Mouse (Mus musculus) embryo, embryonic 11.5 days (tissue): ENCODE measurements around the gene Nceh1.
"Not testable (repeated sequence)": the region's sequence is repeated elsewhere in the genome, so short reads cannot be mapped to it uniquely, and the experiment has no call there.

Source experiments
- DNase-seq: peaks from one replicate; pipeline ENCODE4 v3.0.0-alpha.2; 2012; ENCODE audit warnings: low read depth, low spot score

Nceh1 gene

GRCm38 (mm10) chr3:27283071-27283713, 100.4 kb downstream of the Nceh1 start:
- no peak for DNase-seq

- DNase-seq, result no peak
These were observed 101.0 kb downstream of the Nceh1 start for GRCm38 (mm10) chr3:27283796-27284195.

- no peak for DNase-seq
These were observed 101.5 kb downstream of the Nceh1 start for GRCm38 (mm10) chr3:27284227-27284626.

- DNase-seq, result no peak
These were observed 102.3 kb downstream of the Nceh1 start for GRCm38 (mm10) chr3:27285072-27285471.

- no peak for DNase-seq
These were observed 105.5 kb downstream of the Nceh1 start for GRCm38 (mm10) chr3:27288301-27288700.

- no peak for DNase-seq
These were observed 106.1 kb downstream of the Nceh1 start for GRCm38 (mm10) chr3:27288909-27289308.

- no peak for DNase-seq
These were observed 107.5 kb downstream of the Nceh1 start for GRCm38 (mm10) chr3:27290285-27290684.

- DNase-seq, result not testable (repeated sequence)
These were observed 108.2 kb downstream of the Nceh1 start for GRCm38 (mm10) chr3:27290945-27291344.

- not testable (repeated sequence) for DNase-seq
These were observed 108.6 kb downstream of the Nceh1 start for GRCm38 (mm10) chr3:27291411-27291810.

GRCm38 (mm10) chr3:27293645-27294385, 111.0 kb downstream of the Nceh1 start:
- no peak for DNase-seq

GRCm38 (mm10) chr3:27300451-27300850, 117.7 kb downstream of the Nceh1 start:
- DNase-seq, result no peak

- no peak for DNase-seq
These were observed 119.7 kb downstream of the Nceh1 start for GRCm38 (mm10) chr3:27302339-27303022.

- no peak for DNase-seq
These were observed 124.0 kb downstream of the Nceh1 start for GRCm38 (mm10) chr3:27306815-27307214.

- no peak for DNase-seq
These were observed 128.2 kb downstream of the Nceh1 start for GRCm38 (mm10) chr3:27310973-27311372.

- DNase-seq, result no peak
These were observed 128.7 kb downstream of the Nceh1 start for GRCm38 (mm10) chr3:27311475-27311874.

GRCm38 (mm10) chr3:27314506-27315164, 131.9 kb downstream of the Nceh1 start:
- no peak for DNase-seq

- no peak for DNase-seq
These were observed 134.0 kb downstream of the Nceh1 start, which contains the start of gene Tnfsf10 for GRCm38 (mm10) chr3:27316559-27317287. Gene Tnfsf10, plus strand, starts transcription at chr3:27317028.

- DNase-seq, result no peak
These were observed 134.7 kb downstream of the Nceh1 start for GRCm38 (mm10) chr3:27317288-27318024.

GRCm38 (mm10) chr3:27319650-27320049, 136.9 kb downstream of the Nceh1 start:
- DNase-seq, result no peak
